Mouse (Mus musculus) myocyte (in vitro differentiated cells): ENCODE data around the gene Tmem219.

Experiments
- CEBPB ChIP-seq: IDR thresholded peaks from 2 replicates; pipeline ENCODE4 v1.6.1; 2011; ENCODE audit warnings: mild to moderate bottlenecking, moderate library complexity; ENCODE audit not compliant: poor library complexity, insufficient read depth, severe bottlenecking
- E2F4 ChIP-seq: IDR thresholded peaks from one replicate; pipeline ENCODE4 v1.6.1; 2011; ENCODE audit warnings: mild to moderate bottlenecking, control low read depth, moderate library complexity; ENCODE audit not compliant: insufficient read depth
- MAX ChIP-seq: IDR thresholded peaks from one replicate; pipeline ENCODE4 v1.6.1; 2011; ENCODE audit warnings: low read depth, mild to moderate bottlenecking, control low read depth
- MYOD1 ChIP-seq, 3 experiments: IDR thresholded peaks; one replicate each; pipeline ENCODE4 v1.6.1; 2011; ENCODE audit warnings: control low read depth in 2 of 3, low read depth in 2 of 3, mild to moderate bottlenecking in 2 of 3, moderate library complexity in 1 of 3; ENCODE audit not compliant: insufficient read length in 2 of 3, control insufficient read depth in 1 of 3
- MYOG ChIP-seq, 3 experiments: IDR thresholded peaks; one replicate each; pipeline ENCODE4 v1.6.1; 2011; ENCODE audit warnings: control low read depth in 2 of 3, low read depth in 2 of 3, mild to moderate bottlenecking in 2 of 3; ENCODE audit not compliant: insufficient read length in 2 of 3, control insufficient read depth in 1 of 3, insufficient read depth in 1 of 3
- POLR2A ChIP-seq: IDR thresholded peaks from one replicate; pipeline ENCODE4 v1.6.1; 2011; ENCODE audit warnings: low read depth, mild to moderate bottlenecking, control low read depth, moderate library complexity; ENCODE audit not compliant: insufficient read length
- POLR2AphosphoS2 ChIP-seq: IDR thresholded peaks from one replicate; pipeline ENCODE4 v1.6.1; 2011; ENCODE audit warnings: low read depth, control low read depth; ENCODE audit not compliant: insufficient read length
- REST ChIP-seq: IDR thresholded peaks from one replicate; pipeline ENCODE4 v1.6.1; 2011; ENCODE audit warnings: mild to moderate bottlenecking, control low read depth, moderate library complexity; ENCODE audit not compliant: insufficient read depth, insufficient read length
- SRF ChIP-seq: IDR thresholded peaks from one replicate; pipeline ENCODE4 v1.6.1; 2011; ENCODE audit warnings: low read depth; ENCODE audit not compliant: control insufficient read depth, insufficient read length
- TCF12 ChIP-seq: IDR thresholded peaks from one replicate; pipeline ENCODE4 v1.6.1; 2011; ENCODE audit warnings: mild to moderate bottlenecking, control low read depth; ENCODE audit not compliant: poor library complexity, insufficient read depth, severe bottlenecking
- TCF3 ChIP-seq: IDR thresholded peaks from one replicate; pipeline ENCODE4 v1.6.1; 2011; ENCODE audit warnings: low read depth, control low read depth; ENCODE audit not compliant: insufficient read length
- USF1 ChIP-seq: IDR thresholded peaks from one replicate; pipeline ENCODE4 v1.6.1; 2011; ENCODE audit warnings: low read depth, mild to moderate bottlenecking, control low read depth, moderate library complexity

GRCm38 (mm10) chr7:126867534-126867933 lies 55.2 kb downstream of the Tmem219 start:
- TF ChIP-seq SRF, result no peak
- no peak for TF ChIP-seq POLR2A
- TF ChIP-seq E2F4, result no peak
- no peak for TF ChIP-seq MYOD1 (IDR thresholded peaks at IDR 0.05; ENCODE audit: control insufficient read depth in 1 of 3, insufficient read length in 2 of 3, low read depth in 2 of 3)
- no peak for TF ChIP-seq MAX
- no peak for TF ChIP-seq USF1
- TF ChIP-seq TCF3, result no peak
- no peak for TF ChIP-seq MYOG (IDR thresholded peaks at IDR 0.05; ENCODE audit: control insufficient read depth in 1 of 3, insufficient read depth in 1 of 3, insufficient read length in 2 of 3, low read depth in 2 of 3)
- TF ChIP-seq POLR2AphosphoS2, result no peak
- TF ChIP-seq REST, result no peak
- no peak for TF ChIP-seq TCF12
- no peak for TF ChIP-seq CEBPB
